Mouse (Mus musculus) pancreas, adult 10 weeks (tissue): ENCODE measurements around the gene Ccdc88c. TPM values are rescaled to one million over a fixed set of nuclear protein-coding genes. Genes with fewer than 3 reads are reported as not detected.

Experiments
- polyA plus RNA-seq: library from polyadenylated mRNA; stranded (reverse); fragments of 350-450 nt; fragmentation: Illumina TruSeq; extraction: RNeasy Lipid Tissue Mini Kit (QIAGEN cat#74804); gene quantifications from one replicate; pipeline ENCODE4 v1.2.3, GENCODE M21; 2015; ENCODE audit warnings: low read depth, low replicate concordance; ENCODE audit not compliant: insufficient read depth

The Ccdc88c gene
- polyA plus RNA-seq = 5.8 TPM

GRCm38 (mm10) chr12:101028954-101029731 is at the start of gene Ccdc88c:
TSS of gene Ccdc88c (minus strand) at chr12:101029056.

GRCm38 (mm10) chr12:100907598-100908297 is 121.1 kb downstream of the Ccdc88c start, which contains the start of gene Gpr68:
TSS of gene Gpr68 (minus strand) at chr12:100908198.

Other genes with a start within 250 kb of the Ccdc88c start
- 4.8 TPM for gene Dglucy, start 250.0 kb downstream of the Ccdc88c start, polyA plus RNA-seq
- 0.55 TPM for gene Gpr68, start 120.9 kb downstream of the Ccdc88c start, polyA plus RNA-seq
- gene Ppp4r3a, start 54.6 kb upstream of the Ccdc88c start, polyA plus RNA-seq = 12.7 TPM